Mouse (Mus musculus): ENCODE data around the gene Tigd3.

DNA sequence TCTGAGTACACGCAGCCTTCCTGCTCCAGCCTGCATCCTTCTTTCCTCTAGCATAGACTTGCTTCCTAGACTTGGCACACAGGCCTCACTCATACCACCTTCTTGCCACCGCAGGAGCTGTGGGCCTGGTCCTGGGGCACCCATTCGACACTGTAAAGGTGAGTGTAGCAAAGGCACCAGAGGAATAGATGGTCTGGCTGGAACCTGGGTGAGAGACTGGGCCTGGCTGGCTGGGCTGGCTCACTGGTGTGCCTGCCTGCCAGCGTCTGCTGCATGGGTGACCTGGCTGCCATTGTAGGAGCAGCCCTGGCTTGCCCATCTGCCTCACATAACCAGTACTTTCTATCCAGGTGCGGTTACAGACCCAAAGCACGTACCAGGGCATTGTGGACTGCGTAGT is 14.2 kb downstream of the Tigd3 start:
- TF ChIP-seq CTCF (IDR thresholded peaks at IDR 0.05; ENCODE audit: low read depth, low read length) (no peak), GATA1 (IDR thresholded peaks at IDR 0.05; ENCODE audit: borderline replicate concordance, low read length) (no peak)
